Comparison of ENCODE assay signal across 17 mouse cellular contexts in the genomic region with DNA sequence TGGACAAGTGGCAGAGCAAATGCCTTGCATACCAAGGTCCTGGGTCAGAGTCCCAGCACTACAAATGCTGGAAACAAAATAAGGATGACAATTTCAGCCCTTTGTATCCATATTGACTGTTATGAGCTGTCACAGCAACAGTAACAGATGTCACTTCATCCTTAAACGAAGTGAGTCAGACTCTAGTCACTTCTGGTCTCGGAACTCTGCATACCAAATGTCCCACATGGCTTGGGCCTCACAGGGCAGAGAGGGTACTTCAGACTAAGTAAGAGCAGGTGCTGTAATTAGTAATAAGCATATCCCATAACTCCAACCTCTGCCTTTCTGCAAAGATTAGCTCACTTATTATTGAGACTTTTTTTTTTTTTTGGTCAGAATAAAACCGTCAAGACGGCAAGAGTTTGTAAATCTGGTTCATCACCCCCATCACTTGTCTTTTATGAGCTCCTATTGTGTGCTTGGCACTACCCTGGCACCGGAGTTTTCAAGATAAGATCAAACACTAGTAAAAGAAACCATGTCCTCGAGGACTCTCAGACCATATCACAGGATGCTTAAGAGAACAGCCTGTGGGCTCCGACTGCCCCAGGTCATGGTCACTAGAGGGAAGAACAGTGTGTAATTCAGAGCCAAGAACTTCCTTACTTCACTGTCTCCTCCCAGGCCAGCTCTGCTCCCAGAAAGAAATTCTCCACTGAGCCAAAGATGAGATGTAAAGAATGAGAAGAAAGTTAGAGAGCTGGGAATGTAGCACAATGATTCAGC.
"Had no signal": no experiment of that assay in that cellular context is flagged by ENCODE, and none has a peak within 500 bp of the region (broad histone marks: within the 10 kb centered on the region; RNA-seq: fewer than 3 reads in every experiment).

No protein-coding gene starts in this region.

- DNase-seq: kidney, adult 2 months; kidney, postnatal 14 days; retina, postnatal 1 day; right cerebral cortex, postnatal 4 days; spleen, adult 18-20 months; thymus, adult 2 months; thymus, postnatal 25 days had no signal

- H3K36me3 ChIP-seq: kidney, embryonic 15.5 days; limb, embryonic 15.5 days; liver, embryonic 12.5 days; midbrain, embryonic 15.5 days; neural tube, embryonic 12.5 days had no signal

- H3K27ac ChIP-seq: kidney, embryonic 15.5 days; left cerebral cortex, adult 2 months; limb, embryonic 15.5 days; liver, embryonic 12.5 days; macrophage; midbrain, embryonic 15.5 days; neural tube, embryonic 12.5 days had no signal

- H3K4me3 ChIP-seq: kidney, embryonic 15.5 days; left cerebral cortex, adult 2 months; limb, embryonic 15.5 days; liver, embryonic 12.5 days; megakaryocyte, embryonic 14.5 days; midbrain, embryonic 15.5 days; neural tube, embryonic 12.5 days had no signal

- H3K9me3 ChIP-seq: kidney, embryonic 15.5 days; limb, embryonic 15.5 days; liver, embryonic 12.5 days; megakaryocyte, embryonic 14.5 days; midbrain, embryonic 15.5 days; neural tube, embryonic 12.5 days had no signal

- H3K27me3 ChIP-seq: limb, embryonic 15.5 days; liver, embryonic 12.5 days; midbrain, embryonic 15.5 days; neural tube, embryonic 12.5 days had no signal

- H3K4me1 ChIP-seq: limb, embryonic 15.5 days; liver, embryonic 12.5 days; megakaryocyte, embryonic 14.5 days; midbrain, embryonic 15.5 days; neural tube, embryonic 12.5 days had no signal

- H3K4me2 ChIP-seq: kidney, embryonic 15.5 days; limb, embryonic 15.5 days; liver, embryonic 12.5 days; midbrain, embryonic 11.5 days; midbrain, embryonic 15.5 days; neural tube, embryonic 12.5 days had no signal

- ATAC-seq: intestine, embryonic 16.5 days; liver, embryonic 12.5 days; midbrain, embryonic 15.5 days had no signal

- H3K9ac ChIP-seq: kidney, embryonic 15.5 days; limb, embryonic 15.5 days; liver, embryonic 12.5 days; midbrain, embryonic 15.5 days; neural tube, embryonic 12.5 days had no signal
